Mouse (Mus musculus) hindbrain, embryonic 14.5 days (tissue): ENCODE measurements around the gene Gata5. TPM values are rescaled to one million over a fixed set of nuclear protein-coding genes. Genes with fewer than 3 reads are reported as not detected.

Experiments
- ATAC-seq: fragments of 200-750 bp; cut with Nextera tagmentation; 2 replicates; pipeline ENCODE4 v1.8.0; 2017; ENCODE audit warnings: moderate number of reproducible peaks, mild to moderate bottlenecking, moderate TSS enrichment, moderate library complexity; ENCODE audit not compliant: low FRiP score
- DNase-seq: peaks from one replicate; pipeline ENCODE4 v3.0.0-alpha.2; 2015; ENCODE audit warnings: low spot score
- H3K27ac ChIP-seq: fragments of 300-500 bp; sonication (generic); 2 replicates; pipeline ENCODE4 v1.5.1; 2014; ENCODE audit warnings: mild to moderate bottlenecking, moderate library complexity
- H3K27me3 ChIP-seq: fragments of 300-500 bp; sonication (generic); 2 replicates; pipeline ENCODE4 v1.6.1; 2014; ENCODE audit warnings: mild to moderate bottlenecking, low read length, mixed read lengths; ENCODE audit not compliant: control insufficient read depth, insufficient read depth
- H3K36me3 ChIP-seq: fragments of 300-500 bp; sonication (generic); replicated peaks from 2 replicates; pipeline ENCODE4 v1.6.1; 2014; ENCODE audit not compliant: control insufficient read depth, insufficient read depth
- H3K4me1 ChIP-seq: fragments of 300-500 bp; sonication (generic); replicated peaks from 2 replicates; pipeline ENCODE4 v1.6.1; 2014; ENCODE audit warnings: antibody characterized with exemption, low read length, mixed read lengths; ENCODE audit not compliant: control insufficient read depth, insufficient read depth
- H3K4me2 ChIP-seq: fragments of 300-500 bp; sonication (generic); replicated peaks from 2 replicates; pipeline ENCODE4 v1.6.1; 2014; ENCODE audit warnings: mild to moderate bottlenecking, moderate library complexity
- H3K4me3 ChIP-seq: fragments of 300-500 bp; sonication (generic); replicated peaks from 2 replicates; pipeline ENCODE4 v1.5.1; 2014; ENCODE audit warnings: mild to moderate bottlenecking, low read length
- H3K9ac ChIP-seq: fragments of 300-500 bp; sonication (generic); 2 replicates; pipeline ENCODE4 v1.6.1; 2014
- H3K9me3 ChIP-seq: fragments of 300-500 bp; sonication (generic); 2 replicates; pipeline ENCODE4 v1.6.1; 2016; ENCODE audit warnings: low read length; ENCODE audit not compliant: control insufficient read depth
- WGBS: fragments of 180-500 bp; shearing (Covaris S2); extraction: QIAGEN DNeasy Blood & Tissue Kit; methylation state at CpG from one replicate; pipeline ENCODE4 v1.1.7; 2014; 5-methylcytosine and 5-hydroxymethylcytosine counted together
- polyA plus RNA-seq: library from polyadenylated mRNA; unstranded; fragments of >200 nt; fragmentation: Nextera tagmentation; extraction: Ambion mirVana; gene quantifications from 2 replicates; pipeline ENCODE4 v1.2.1, GENCODE M21; 2014

Gene Gata5
- polyA plus RNA-seq, 1 experiment from 2014 or later, result 0.05 TPM

GRCm38 (mm10) chr2:180302201-180302600, 32.3 kb downstream of the Gata5 start:
- Histone ChIP-seq H3K9ac (no peak overlapping the region), H3K27ac (no peak overlapping the region), H3K4me1 (no peaks in the 10 kb centered on the region), H3K4me2 (no peak overlapping the region), H3K36me3 (no peaks in the 10 kb centered on the region), H3K9me3 (peaks cover 10% of the 10 kb centered on the region; the same call in 1 of the 2 replicates), H3K4me3 (no peak overlapping the region), H3K27me3 (no peaks in the 10 kb centered on the region)
- ATAC-seq (no peak), DNase-seq (no peak)
- WGBS, result 79% methylated on average over 4 of the region's 4 CpGs

GRCm38 (mm10) chr2:180300771-180301170, 33.7 kb downstream of the Gata5 start:
- H3K27ac ChIP-seq, result no peak overlapping the region
- DNase-seq, result no peak
- no peak overlapping the region for H3K4me3 ChIP-seq
- H3K4me2 ChIP-seq, result no peak overlapping the region
- no peaks in the 10 kb centered on the region for H3K27me3 ChIP-seq
- 62% methylated on average over 5 of the region's 5 CpGs for WGBS
- H3K9me3 ChIP-seq, result peaks cover 10% of the 10 kb centered on the region; the same call in 1 of the 2 replicates
- H3K36me3 ChIP-seq, result no peaks in the 10 kb centered on the region
- no peaks in the 10 kb centered on the region for H3K4me1 ChIP-seq
- H3K9ac ChIP-seq, result no peak overlapping the region
- ATAC-seq, result no peak

DNA sequence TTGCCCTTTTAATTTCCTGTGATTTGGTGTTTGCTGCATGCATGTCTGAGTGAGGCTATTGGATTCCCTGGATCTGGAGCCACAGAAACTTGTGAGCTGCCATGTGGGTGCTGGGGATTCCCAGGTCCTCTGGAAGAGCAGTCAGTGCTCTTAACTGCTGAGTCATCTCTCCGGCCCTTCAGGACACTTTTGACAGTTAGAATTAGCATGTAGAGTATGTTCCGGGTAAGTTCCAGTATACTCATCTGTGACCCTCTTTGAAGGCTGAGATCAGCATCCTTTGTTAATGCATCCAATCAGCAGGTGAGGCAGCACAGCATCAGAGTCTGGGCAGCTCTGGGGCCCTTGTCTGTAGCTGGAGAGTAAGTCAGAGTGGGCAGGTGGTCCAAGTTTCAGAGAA, 34.2 kb downstream of the Gata5 start:
- H3K9me3 ChIP-seq, result peaks cover 10% of the 10 kb centered on the region; the same call in 1 of the 2 replicates
- H3K4me1 ChIP-seq, result no peaks in the 10 kb centered on the region
- ATAC-seq (no peak), DNase-seq (no peak)
- H3K4me3 ChIP-seq, result no peak overlapping the region
- no peaks in the 10 kb centered on the region for H3K27me3 ChIP-seq
- H3K9ac ChIP-seq, result no peak overlapping the region
- H3K36me3 ChIP-seq, result no peaks in the 10 kb centered on the region
- 89% methylated on average over 2 of the region's 2 CpGs for WGBS
- H3K4me2 ChIP-seq, result no peak overlapping the region
- H3K27ac ChIP-seq, result no peak overlapping the region

- Histone ChIP-seq H3K27ac (no peak overlapping the region), H3K27me3 (no peaks in the 10 kb centered on the region), H3K4me1 (no peaks in the 10 kb centered on the region), H3K36me3 (no peaks in the 10 kb centered on the region), H3K9ac (no peak overlapping the region), H3K9me3 (no peaks in the 10 kb centered on the region), H3K4me2 (no peak overlapping the region), H3K4me3 (no peak overlapping the region)
- no peak for ATAC-seq
- WGBS, result 71% methylated on average over 8 of the region's 8 CpGs
- no peak for DNase-seq
Observed at GRCm38 (mm10) chr2:180292906-180293305, 41.6 kb downstream of the Gata5 start.

DNA sequence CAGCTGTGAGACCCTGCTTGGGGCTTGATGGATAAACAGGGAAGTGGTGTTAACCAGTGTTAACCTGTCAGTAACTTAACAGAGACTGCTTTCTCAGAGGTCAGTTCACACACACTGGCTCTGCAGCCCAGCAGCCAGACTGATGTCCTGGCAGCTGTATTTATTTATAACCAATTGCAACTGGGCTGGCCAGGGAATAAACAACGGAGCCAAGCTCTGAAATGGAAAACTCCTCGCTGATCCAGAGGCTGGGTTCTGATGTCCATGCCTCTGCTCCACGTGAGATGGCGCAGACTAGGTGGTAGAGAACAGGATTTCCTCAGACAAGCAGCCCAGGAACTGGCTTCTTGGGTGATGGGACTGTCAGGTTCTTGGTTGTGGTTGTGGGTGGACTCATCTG, 42.5 kb downstream of the Gata5 start:
- Histone ChIP-seq H3K4me2 (no peak overlapping the region), H3K9ac (no peak overlapping the region), H3K27me3 (no peaks in the 10 kb centered on the region), H3K27ac (no peak overlapping the region), H3K36me3 (no peaks in the 10 kb centered on the region), H3K4me1 (no peaks in the 10 kb centered on the region), H3K9me3 (no peaks in the 10 kb centered on the region), H3K4me3 (no peak overlapping the region)
- 78% methylated on average over 4 of the region's 4 CpGs for WGBS
- no peak for ATAC-seq
- no peak for DNase-seq

GRCm38 (mm10) chr2:180291566-180291965, 42.9 kb downstream of the Gata5 start:
- Histone ChIP-seq H3K9me3 (no peaks in the 10 kb centered on the region), H3K4me1 (no peaks in the 10 kb centered on the region), H3K9ac (no peak overlapping the region), H3K27ac (no peak overlapping the region), H3K4me2 (no peak overlapping the region), H3K4me3 (no peak overlapping the region), H3K27me3 (no peaks in the 10 kb centered on the region), H3K36me3 (no peaks in the 10 kb centered on the region)
- WGBS, result 87% methylated on average over 5 of the region's 5 CpGs
- no peak for DNase-seq
- ATAC-seq, result no peak

DNA sequence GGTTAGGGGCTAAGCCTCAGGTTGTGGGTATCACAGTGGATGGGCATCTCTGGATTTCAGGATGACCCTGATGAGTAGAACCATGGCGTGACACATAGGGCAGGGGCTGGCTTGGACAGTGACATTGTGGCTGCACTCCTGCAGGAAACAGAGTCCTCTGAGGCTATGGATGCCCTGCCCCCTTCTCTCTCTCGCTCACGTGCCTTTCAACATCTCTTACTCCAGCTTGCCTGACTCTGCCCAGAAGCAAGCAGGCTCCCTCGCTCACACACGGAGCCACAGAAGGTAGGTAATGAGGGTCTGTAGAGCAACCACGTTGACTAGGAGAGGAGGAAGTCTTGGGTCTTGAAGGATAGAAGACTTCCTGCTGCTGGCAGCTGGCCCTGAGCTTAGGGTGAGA, 44.0 kb downstream of the Gata5 start:
- Histone ChIP-seq H3K27ac (no peak overlapping the region), H3K9me3 (no peaks in the 10 kb centered on the region), H3K4me3 (no peak overlapping the region), H3K4me1 (no peaks in the 10 kb centered on the region), H3K4me2 (no peak overlapping the region), H3K9ac (no peak overlapping the region), H3K27me3 (no peaks in the 10 kb centered on the region), H3K36me3 (no peaks in the 10 kb centered on the region)
- ATAC-seq, result no peak
- DNase-seq, result no peak
- WGBS, result 59% methylated on average over 6 of the region's 6 CpGs

GRCm38 (mm10) chr2:180289440-180290108, 44.9 kb downstream of the Gata5 start, which contains the start of gene Rbbp8nl:
Gene Rbbp8nl, minus strand, starts transcription at chr2:180289879.
- H3K4me3 ChIP-seq, result no peak within 1 kb of the TSS
- H3K4me2 ChIP-seq, result no peak within 1 kb of the TSS
- 55% methylated on average over 16 of the region's 16 CpGs for WGBS
- H3K9ac ChIP-seq, result no peak within 1 kb of the TSS
- H3K27me3 ChIP-seq, result no peaks in the 10 kb centered on the region
- no peak within 1 kb of the TSS for H3K27ac ChIP-seq
- no peaks in the 10 kb centered on the region for H3K36me3 ChIP-seq
- H3K4me1 ChIP-seq, result no peaks in the 10 kb centered on the region
- ATAC-seq, result no peak
- DNase-seq, result no peak
- no peaks in the 10 kb centered on the region for H3K9me3 ChIP-seq

- ATAC-seq, result no peak
- WGBS, result 63% methylated on average over 11 of the region's 11 CpGs
Observed at GRCm38 (mm10) chr2:180288966-180289365, 45.5 kb downstream of the Gata5 start.

GRCm38 (mm10) chr2:180279321-180279720, 55.2 kb downstream of the Gata5 start:
- WGBS, result 80% methylated on average over 8 of the region's 8 CpGs
- ATAC-seq, result no peak
- Histone ChIP-seq H3K36me3 (no peaks in the 10 kb centered on the region), H3K4me3 (no peak overlapping the region), H3K27ac (no peak overlapping the region), H3K9ac (no peak overlapping the region), H3K4me2 (no peak overlapping the region), H3K9me3 (no peaks in the 10 kb centered on the region), H3K27me3 (no peaks in the 10 kb centered on the region), H3K4me1 (no peaks in the 10 kb centered on the region)
- no peak for DNase-seq

More at GRCm38 (mm10) chr2:180288966-180289365, 45.5 kb downstream of the Gata5 start:
- Histone ChIP-seq H3K36me3 (no peaks in the 10 kb centered on the region), H3K27me3 (no peaks in the 10 kb centered on the region), H3K4me3 (no peak overlapping the region), H3K4me1 (no peaks in the 10 kb centered on the region), H3K4me2 (no peak overlapping the region), H3K27ac (no peak overlapping the region), H3K9me3 (no peaks in the 10 kb centered on the region), H3K9ac (no peak overlapping the region)
- DNase-seq, result no peak
